Mouse (Mus musculus): ENCODE results near the gene Tmtc3.

DNA sequence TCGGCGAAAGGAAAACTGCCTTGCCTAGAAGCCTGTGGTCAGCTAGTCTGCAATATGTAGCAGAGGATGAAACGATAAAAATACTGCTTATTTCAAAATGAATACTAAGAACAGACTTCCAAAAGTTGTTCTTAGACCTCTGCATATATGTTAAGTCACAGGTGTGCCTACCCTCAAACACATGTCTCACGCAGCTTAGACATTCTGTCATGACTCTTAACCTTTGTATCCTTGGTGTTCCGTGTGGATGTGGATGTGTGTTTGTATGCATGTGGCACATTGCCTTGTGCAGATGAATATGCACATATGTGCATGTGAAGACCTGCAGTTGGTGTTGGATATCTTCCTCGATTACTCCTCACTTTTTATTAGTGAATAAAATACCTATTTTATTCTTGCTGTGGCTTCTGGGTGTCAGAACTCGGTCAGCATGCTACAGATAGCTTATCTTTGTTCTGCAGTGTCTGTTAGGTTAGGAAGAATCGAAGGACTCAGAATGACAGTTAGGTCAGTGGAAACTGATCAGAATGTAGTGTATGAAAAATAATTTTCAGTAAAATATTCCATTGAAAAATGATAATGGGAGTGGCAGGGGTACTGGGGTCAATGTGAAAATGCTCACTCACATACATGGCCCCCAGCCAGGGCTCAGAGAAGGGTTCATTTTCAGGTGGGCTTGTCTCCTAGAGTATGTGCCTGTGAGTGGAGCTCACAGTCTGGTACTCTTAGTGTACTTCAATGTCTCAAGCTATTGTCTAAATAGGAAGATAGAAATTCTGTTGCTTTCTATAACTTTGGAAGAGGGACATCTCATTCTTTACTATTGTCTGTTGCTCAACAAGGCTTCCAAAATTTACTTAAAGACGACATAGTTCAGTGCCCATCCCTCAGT is 37.6 kb upstream of the Tmtc3 start:
- TF ChIP-seq POLR2A (IDR thresholded peaks at IDR 0.05; ENCODE audit: insufficient read depth, low read depth, low read length) = no peak
- TF ChIP-seq CTCF (IDR thresholded peaks at IDR 0.05; ENCODE audit: insufficient read depth, low read depth, low read length) = no peak
